Mouse (Mus musculus) liver, postnatal 0 days (tissue): ENCODE measurements around the gene Slc45a3. TPM values are rescaled to one million over a fixed set of nuclear protein-coding genes. Genes with fewer than 3 reads are reported as not detected.

Source experiments
- ATAC-seq: fragments of 200-750 bp; cut with Nextera tagmentation; 2 replicates; pipeline ENCODE4 v1.8.0; 2017; ENCODE audit warnings: mild to moderate bottlenecking, moderate library complexity
- DNase-seq: peaks from one replicate; pipeline ENCODE4 v3.0.0-alpha.2; 2016
- H3K27ac ChIP-seq: fragments of 300-500 bp; sonication (generic); 2 replicates; pipeline ENCODE4 v1.5.1; 2014; ENCODE audit warnings: antibody characterized with exemption, moderate library complexity, mild to moderate bottlenecking, low read depth
- H3K27me3 ChIP-seq: fragments of 300-500 bp; sonication (generic); 2 replicates; pipeline ENCODE4 v1.6.1; 2014; ENCODE audit warnings: low read length, control low read depth, mixed read lengths; ENCODE audit not compliant: insufficient read depth
- H3K36me3 ChIP-seq: fragments of 300-500 bp; sonication (generic); replicated peaks from 2 replicates; pipeline ENCODE4 v1.6.1; 2014; ENCODE audit warnings: mild to moderate bottlenecking, control low read depth, low read length, moderate library complexity, mixed read lengths; ENCODE audit not compliant: insufficient read depth
- H3K4me1 ChIP-seq: fragments of 300-500 bp; sonication (generic); 2 replicates; pipeline ENCODE4 v1.6.1; 2014; ENCODE audit warnings: antibody characterized with exemption, mild to moderate bottlenecking, control low read depth; ENCODE audit not compliant: insufficient read depth
- H3K4me2 ChIP-seq: fragments of 300-500 bp; sonication (generic); 2 replicates; pipeline ENCODE4 v1.6.1; 2014; ENCODE audit warnings: low read depth, mild to moderate bottlenecking, low read length, moderate library complexity, mixed read lengths
- H3K4me3 ChIP-seq: fragments of 300-500 bp; sonication (generic); 2 replicates; pipeline ENCODE4 v1.5.1; 2014; ENCODE audit warnings: low read depth, low read length
- H3K9ac ChIP-seq: fragments of 300-500 bp; sonication (generic); replicated peaks from 2 replicates; pipeline ENCODE4 v1.6.1; 2014; ENCODE audit warnings: mild to moderate bottlenecking, moderate library complexity
- H3K9me3 ChIP-seq: fragments of 300-500 bp; sonication (generic); 2 replicates; pipeline ENCODE4 v1.6.1; 2016; ENCODE audit warnings: mild to moderate bottlenecking, control low read depth, low read length, mixed read lengths
- CTCF ChIP-seq: sonication (generic); IDR thresholded peaks from 2 replicates; pipeline ENCODE4 v1.5.1; 2016; ENCODE audit warnings: antibody characterized with exemption, low read depth
- EP300 ChIP-seq: IDR thresholded peaks from 2 replicates; pipeline ENCODE4 v1.6.1; 2016; ENCODE audit warnings: antibody characterized with exemption, low read depth, mild to moderate bottlenecking
- WGBS: fragments of 180-500 bp; shearing (Covaris S2); extraction: QIAGEN DNeasy Blood & Tissue Kit; methylation state at CpG from one replicate; pipeline ENCODE4 v1.1.7; 2014; ENCODE audit not compliant: insufficient replicate concordance; 5-methylcytosine and 5-hydroxymethylcytosine counted together
- polyA plus RNA-seq: library from polyadenylated mRNA; unstranded; fragments of >200 nt; fragmentation: Nextera tagmentation; extraction: Ambion mirVana; gene quantifications from 2 replicates; pipeline ENCODE4 v1.2.1, GENCODE M21; 2015

The Slc45a3 gene
- polyA plus RNA-seq, 1 experiment from 2014 or later: 6.0 TPM

DNA sequence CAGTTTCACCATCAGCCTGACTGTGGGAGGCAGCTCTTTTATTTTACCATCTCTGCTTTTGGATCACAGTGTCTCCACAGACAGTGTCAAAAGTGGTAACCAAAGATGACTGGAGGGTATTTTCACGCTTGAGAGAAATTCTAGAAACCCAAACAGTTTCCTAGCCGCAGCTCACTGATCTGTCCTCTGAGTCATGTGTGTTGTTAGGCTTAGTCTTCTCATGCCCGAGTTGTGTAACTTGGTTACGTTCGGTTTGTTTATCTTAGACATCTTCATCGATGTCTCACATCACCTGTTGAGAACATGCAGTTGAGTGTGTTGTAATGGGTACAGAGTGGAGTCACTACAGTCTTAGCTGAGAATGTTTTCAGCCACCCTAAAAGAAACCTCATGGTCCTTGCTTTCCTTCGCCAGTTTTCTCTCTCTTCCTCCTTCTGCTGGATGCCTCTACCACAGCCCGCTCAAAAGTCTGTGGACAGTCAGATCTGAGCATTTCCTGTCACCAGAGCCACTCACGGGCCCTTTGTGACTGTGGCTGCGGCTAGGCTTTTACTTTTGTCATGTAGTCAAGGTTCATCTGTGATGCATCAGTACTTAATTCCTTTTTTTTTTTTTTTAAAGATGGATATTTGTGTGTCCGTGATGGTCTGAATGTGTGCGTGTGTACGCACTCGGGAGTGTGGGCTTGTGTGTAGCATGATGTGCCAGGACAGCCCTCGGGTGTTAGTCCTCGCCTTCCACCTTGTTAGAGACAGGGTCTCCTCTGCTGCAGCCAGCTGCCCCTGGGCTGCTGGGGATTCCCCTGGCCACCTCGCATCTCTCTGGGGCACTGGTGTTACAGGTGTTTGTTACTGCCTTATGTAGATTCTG is 48.1 kb downstream of the Slc45a3 start:
- peak overlapping the region; percentile 100 for H3K27ac ChIP-seq
- no peak overlapping the region; the same call in 1 of the 2 replicates for H3K9ac ChIP-seq
- ATAC-seq (no peak), DNase-seq (peak; percentile 30)
- WGBS: 47% methylated on average over 17 of the region's 17 CpGs
- peak overlapping the region; percentile 82 for H3K4me2 ChIP-seq
- TF ChIP-seq EP300: peak; percentile 15; the same call in 1 of the 2 replicates
- no peak for TF ChIP-seq CTCF
- H3K4me3 ChIP-seq: 0 out of 2 replicates have a peak overlapping the region, but pooled peaks have one; percentile 29
- peaks cover 35% of the 10 kb centered on the region for H3K4me1 ChIP-seq
- no peaks in the 10 kb centered on the region for H3K27me3 ChIP-seq
- H3K36me3 ChIP-seq: peaks cover 13% of the 10 kb centered on the region
- no peaks in the 10 kb centered on the region for H3K9me3 ChIP-seq

DNA sequence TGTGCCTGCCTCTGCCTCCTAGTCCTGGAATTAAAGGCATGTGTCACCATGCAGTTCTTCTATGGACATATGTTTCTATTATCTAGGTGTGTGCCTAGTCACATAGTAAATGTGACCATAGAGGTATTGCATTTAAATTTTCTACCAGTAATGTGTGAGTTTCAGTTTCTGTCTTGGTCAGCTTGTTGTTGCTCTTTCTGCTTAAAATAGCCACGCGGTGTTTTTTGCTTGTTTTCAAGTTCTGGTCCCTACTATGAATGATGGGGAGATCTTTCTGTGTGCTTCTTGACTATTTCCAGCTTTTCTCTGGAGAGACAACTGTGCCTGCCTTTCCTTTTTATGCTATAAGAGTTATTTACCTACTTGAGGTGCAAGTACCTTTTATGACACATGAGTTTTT is 49.0 kb downstream of the Slc45a3 start:
- peak overlapping the region; percentile 16; the same call in 1 of the 2 replicates for H3K4me2 ChIP-seq

DNA sequence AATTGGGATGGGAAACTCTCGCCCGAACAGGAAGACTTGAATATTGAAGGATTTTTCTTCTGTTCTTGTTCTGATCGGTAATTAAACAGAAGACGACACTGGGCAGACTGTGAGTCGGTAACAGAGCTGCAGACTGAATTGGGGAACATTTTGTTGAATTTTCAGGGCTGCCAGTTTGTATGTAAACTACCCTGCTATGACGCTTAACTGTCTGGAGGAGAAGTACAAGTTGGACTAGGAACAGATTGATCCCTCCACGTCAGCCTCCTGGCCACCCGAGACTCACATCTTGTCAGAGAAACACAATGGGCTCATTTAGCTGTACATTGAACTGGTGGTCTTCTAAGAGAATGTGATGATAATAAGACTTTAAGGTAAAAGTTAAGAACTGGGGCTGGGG is 50.1 kb downstream of the Slc45a3 start:
- H3K27me3 ChIP-seq: no peaks in the 10 kb centered on the region
- H3K4me3 ChIP-seq: no peak overlapping the region
- peaks cover 31% of the 10 kb centered on the region for H3K4me1 ChIP-seq
- no peak for ATAC-seq
- H3K9me3 ChIP-seq: no peaks in the 10 kb centered on the region
- DNase-seq: no peak
- peaks cover 28% of the 10 kb centered on the region for H3K36me3 ChIP-seq
- H3K9ac ChIP-seq: no peak overlapping the region
- WGBS: 85% methylated on average over 8 of the region's 8 CpGs
- no peak overlapping the region for H3K27ac ChIP-seq
- no peak for TF ChIP-seq CTCF
- TF ChIP-seq EP300: no peak
- no peak overlapping the region for H3K4me2 ChIP-seq

More for the DNA sequence above, 49.0 kb downstream of the Slc45a3 start:
- TF ChIP-seq EP300 (no peak), CTCF (no peak)
- Histone ChIP-seq H3K9me3 (no peaks in the 10 kb centered on the region), H3K36me3 (peaks cover 17% of the 10 kb centered on the region), H3K27me3 (no peaks in the 10 kb centered on the region), H3K9ac (no peak overlapping the region), H3K4me1 (peaks cover 31% of the 10 kb centered on the region), H3K27ac (no peak overlapping the region), H3K4me3 (no peak overlapping the region)
- WGBS: 59% methylated on average over 2 of the region's 2 CpGs
- ATAC-seq (no peak), DNase-seq (no peak)

DNA sequence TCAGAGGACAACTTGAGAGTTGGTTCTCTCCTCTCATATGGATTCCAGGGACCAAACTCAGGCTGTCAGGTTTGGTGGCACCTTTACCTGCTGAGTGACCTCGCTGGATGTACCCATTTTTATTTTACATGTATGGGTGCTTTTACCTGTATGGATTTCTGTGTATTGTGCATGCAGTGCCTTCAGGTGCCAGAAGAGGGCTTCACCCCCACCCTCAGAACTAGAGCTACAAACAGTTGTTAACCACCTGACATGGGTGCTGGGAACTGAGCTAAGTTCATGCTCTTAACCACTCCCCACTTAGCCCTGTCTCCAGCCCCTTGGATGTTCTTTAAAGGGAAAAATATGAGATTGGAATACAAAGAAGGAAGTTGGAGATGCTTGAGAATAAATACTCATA is 52.0 kb downstream of the Slc45a3 start:
- Histone ChIP-seq H3K36me3 (peaks cover 46% of the 10 kb centered on the region), H3K9ac (no peak overlapping the region), H3K9me3 (no peaks in the 10 kb centered on the region), H3K4me1 (peaks cover 22% of the 10 kb centered on the region), H3K27ac (no peak overlapping the region), H3K27me3 (no peaks in the 10 kb centered on the region), H3K4me2 (no peak overlapping the region), H3K4me3 (no peak overlapping the region)
- WGBS: 100% methylated on average over 1 of the region's 1 CpGs
- ATAC-seq (no peak), DNase-seq (no peak)
- TF ChIP-seq CTCF: peak; percentile 55
- TF ChIP-seq EP300: no peak

DNA sequence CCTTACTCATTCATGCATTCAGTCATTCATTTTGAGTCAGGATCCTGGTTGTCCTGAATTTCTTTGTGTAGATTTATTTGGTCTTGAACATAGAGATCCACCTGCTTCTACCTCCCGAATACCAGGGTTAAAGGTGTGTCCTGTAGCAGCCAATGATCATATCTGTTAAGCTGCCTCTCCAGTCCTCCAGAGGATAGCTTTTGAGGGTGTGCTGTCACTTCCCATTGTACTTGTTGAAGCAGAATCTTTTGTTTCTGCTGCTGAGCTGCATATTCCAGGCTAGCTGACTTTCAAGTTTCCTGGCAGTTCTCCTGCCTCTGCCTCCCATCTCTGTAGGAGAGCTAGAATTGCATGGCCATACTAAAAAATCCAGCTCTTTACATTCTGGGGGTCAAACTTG is 53.9 kb downstream of the Slc45a3 start:
- no peak overlapping the region for H3K4me2 ChIP-seq
- no peak overlapping the region for H3K27ac ChIP-seq
- TF ChIP-seq EP300 (no peak), CTCF (no peak)
- H3K9ac ChIP-seq: no peak overlapping the region
- H3K9me3 ChIP-seq: no peaks in the 10 kb centered on the region
- ATAC-seq (no peak), DNase-seq (no peak)
- H3K27me3 ChIP-seq: no peaks in the 10 kb centered on the region
- peaks cover 57% of the 10 kb centered on the region for H3K36me3 ChIP-seq
- WGBS: 74% methylated on average over 1 of the region's 1 CpGs
- H3K4me3 ChIP-seq: no peak overlapping the region
- H3K4me1 ChIP-seq: peaks cover 7% of the 10 kb centered on the region

DNA sequence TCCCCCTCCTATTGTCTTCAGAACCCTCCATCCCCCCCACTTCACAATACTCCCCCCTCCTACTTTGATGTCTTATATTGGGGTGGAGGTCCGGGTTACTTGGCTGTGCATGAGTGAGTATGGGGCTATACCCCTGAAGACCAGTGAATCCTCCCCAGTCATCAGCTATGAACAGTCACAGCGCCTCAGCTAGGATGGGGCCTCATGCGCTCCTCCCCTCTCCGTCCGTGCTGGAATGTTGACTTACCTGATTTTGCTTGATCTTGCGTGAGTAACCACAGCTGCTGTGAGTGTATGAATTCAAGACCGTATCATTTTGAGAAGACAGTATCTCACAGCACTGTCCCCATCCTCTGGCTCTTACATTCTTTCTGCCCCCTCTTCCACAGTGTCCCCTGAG is 57.1 kb downstream of the Slc45a3 start:
- TF ChIP-seq CTCF (no peak), EP300 (no peak)
- WGBS: 86% methylated on average over 7 of the region's 7 CpGs
- ATAC-seq: no peak

More for the DNA sequence above, 57.1 kb downstream of the Slc45a3 start:
- Histone ChIP-seq H3K4me2 (no peak overlapping the region), H3K4me3 (no peak overlapping the region), H3K4me1 (no peaks in the 10 kb centered on the region; the same call in 1 of the 2 replicates), H3K36me3 (peaks cover 72% of the 10 kb centered on the region), H3K9me3 (no peaks in the 10 kb centered on the region), H3K27me3 (no peaks in the 10 kb centered on the region), H3K27ac (no peak overlapping the region), H3K9ac (no peak overlapping the region)
- no peak for DNase-seq
